Mouse (Mus musculus) myocyte (in vitro differentiated cells): Measurements from ENCODE around the gene Dnah8.

Experiments used
- CEBPB ChIP-seq: IDR thresholded peaks from 2 replicates; pipeline ENCODE4 v1.6.1; 2011; ENCODE audit warnings: mild to moderate bottlenecking, moderate library complexity; ENCODE audit not compliant: poor library complexity, insufficient read depth, severe bottlenecking
- E2F4 ChIP-seq: IDR thresholded peaks from one replicate; pipeline ENCODE4 v1.6.1; 2011; ENCODE audit warnings: mild to moderate bottlenecking, control low read depth, moderate library complexity; ENCODE audit not compliant: insufficient read depth

DNA sequence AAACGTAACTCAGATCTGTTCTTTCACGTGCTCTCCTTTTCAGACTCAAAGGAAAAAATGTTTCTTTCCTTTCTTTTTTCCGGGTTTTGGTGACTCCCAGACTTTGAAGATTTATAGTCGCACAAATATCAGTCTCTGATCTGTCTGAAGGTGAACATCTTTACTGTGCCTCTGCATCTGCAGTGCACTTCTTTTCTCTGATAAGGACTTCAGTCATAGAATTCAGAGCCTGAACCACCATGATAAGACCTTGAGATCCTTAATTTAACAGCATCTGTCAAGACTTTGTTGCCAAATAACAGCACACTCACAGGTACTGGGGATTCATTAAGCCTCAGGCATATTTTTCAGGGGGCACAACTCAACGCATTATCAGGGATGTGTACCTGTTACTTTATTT lies 8.0 kb upstream of the Dnah8 start:
- no peak for TF ChIP-seq E2F4
- TF ChIP-seq CEBPB = no peak
